Mouse (Mus musculus) myocyte (in vitro differentiated cells): ENCODE data around the gene Card14.

Source experiments
- E2F4 ChIP-seq: IDR thresholded peaks from one replicate; pipeline ENCODE4 v1.6.1; 2011; ENCODE audit warnings: mild to moderate bottlenecking, control low read depth, moderate library complexity; ENCODE audit not compliant: insufficient read depth
- MYOD1 ChIP-seq, 3 experiments: IDR thresholded peaks; one replicate each; pipeline ENCODE4 v1.6.1; 2011; ENCODE audit warnings: control low read depth in 2 of 3, low read depth in 2 of 3, mild to moderate bottlenecking in 2 of 3, moderate library complexity in 1 of 3; ENCODE audit not compliant: insufficient read length in 2 of 3, control insufficient read depth in 1 of 3
- POLR2A ChIP-seq: IDR thresholded peaks from one replicate; pipeline ENCODE4 v1.6.1; 2011; ENCODE audit warnings: low read depth, mild to moderate bottlenecking, control low read depth, moderate library complexity; ENCODE audit not compliant: insufficient read length
- REST ChIP-seq: IDR thresholded peaks from one replicate; pipeline ENCODE4 v1.6.1; 2011; ENCODE audit warnings: mild to moderate bottlenecking, control low read depth, moderate library complexity; ENCODE audit not compliant: insufficient read depth, insufficient read length
- SRF ChIP-seq: IDR thresholded peaks from one replicate; pipeline ENCODE4 v1.6.1; 2011; ENCODE audit warnings: low read depth; ENCODE audit not compliant: control insufficient read depth, insufficient read length
- TCF3 ChIP-seq: IDR thresholded peaks from one replicate; pipeline ENCODE4 v1.6.1; 2011; ENCODE audit warnings: low read depth, control low read depth; ENCODE audit not compliant: insufficient read length
- USF1 ChIP-seq: IDR thresholded peaks from one replicate; pipeline ENCODE4 v1.6.1; 2011; ENCODE audit warnings: low read depth, mild to moderate bottlenecking, control low read depth, moderate library complexity

DNA sequence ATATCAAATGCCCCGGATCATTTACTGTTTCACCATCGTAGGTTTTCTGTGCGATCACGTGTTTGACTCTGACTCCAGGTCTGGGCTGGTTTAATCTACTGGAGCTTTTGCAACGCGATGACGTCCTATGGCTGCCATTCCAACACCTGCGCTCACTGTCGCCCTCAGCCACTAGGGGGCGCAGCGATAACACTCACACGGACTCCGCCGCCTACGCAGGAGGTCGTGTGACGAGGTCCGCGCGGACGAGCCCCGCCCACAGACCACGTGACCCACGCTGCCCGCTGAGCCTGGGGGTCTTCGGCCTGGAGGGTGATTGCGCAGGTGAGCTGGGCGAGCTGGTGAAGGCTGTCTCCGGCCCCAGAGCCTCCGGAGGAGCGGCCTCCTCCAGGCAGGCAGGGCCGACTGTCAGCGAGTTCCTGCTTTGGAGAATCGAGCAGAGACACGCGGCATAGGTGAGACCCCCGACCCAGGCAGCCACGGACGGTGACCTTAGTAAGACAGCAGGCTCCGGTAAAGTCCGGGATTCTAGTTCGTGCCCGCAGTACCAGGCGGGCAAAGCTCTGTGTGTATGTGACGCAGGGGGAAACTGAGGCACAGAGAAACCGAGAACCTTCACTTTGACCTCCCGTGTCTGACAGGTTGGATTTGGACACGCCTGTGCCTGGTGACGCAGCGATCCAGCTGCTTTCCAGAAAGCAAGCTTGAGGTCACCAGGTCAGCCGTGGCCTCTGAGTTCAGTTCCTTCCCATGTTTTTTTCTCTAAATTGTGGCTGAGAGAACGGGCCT lies 39.6 kb upstream of the Card14 start, which contains the start of gene Gaa:
- TF ChIP-seq REST (no peak), SRF (peak; percentile 17), MYOD1 (IDR thresholded peaks at IDR 0.05; ENCODE audit: control insufficient read depth in 1 of 3, insufficient read length in 2 of 3, low read depth in 2 of 3) (peak in 2 of 3 experiments; percentile 82 to 85), POLR2A (peak; percentile 74), USF1 (peak; percentile 94), TCF3 (peak; percentile 19), E2F4 (no peak)
